Mouse (Mus musculus): ENCODE data around the gene Vps11.
"Not testable (repeated sequence)": the region's sequence is repeated elsewhere in the genome, so short reads cannot be mapped to it uniquely, and the experiment has no call there.

Vps11 gene

GRCm38 (mm10) chr9:44313476-44314256, 47.8 kb downstream of the Vps11 start:
- DNase-seq: peak; percentile 64 to 78

DNA sequence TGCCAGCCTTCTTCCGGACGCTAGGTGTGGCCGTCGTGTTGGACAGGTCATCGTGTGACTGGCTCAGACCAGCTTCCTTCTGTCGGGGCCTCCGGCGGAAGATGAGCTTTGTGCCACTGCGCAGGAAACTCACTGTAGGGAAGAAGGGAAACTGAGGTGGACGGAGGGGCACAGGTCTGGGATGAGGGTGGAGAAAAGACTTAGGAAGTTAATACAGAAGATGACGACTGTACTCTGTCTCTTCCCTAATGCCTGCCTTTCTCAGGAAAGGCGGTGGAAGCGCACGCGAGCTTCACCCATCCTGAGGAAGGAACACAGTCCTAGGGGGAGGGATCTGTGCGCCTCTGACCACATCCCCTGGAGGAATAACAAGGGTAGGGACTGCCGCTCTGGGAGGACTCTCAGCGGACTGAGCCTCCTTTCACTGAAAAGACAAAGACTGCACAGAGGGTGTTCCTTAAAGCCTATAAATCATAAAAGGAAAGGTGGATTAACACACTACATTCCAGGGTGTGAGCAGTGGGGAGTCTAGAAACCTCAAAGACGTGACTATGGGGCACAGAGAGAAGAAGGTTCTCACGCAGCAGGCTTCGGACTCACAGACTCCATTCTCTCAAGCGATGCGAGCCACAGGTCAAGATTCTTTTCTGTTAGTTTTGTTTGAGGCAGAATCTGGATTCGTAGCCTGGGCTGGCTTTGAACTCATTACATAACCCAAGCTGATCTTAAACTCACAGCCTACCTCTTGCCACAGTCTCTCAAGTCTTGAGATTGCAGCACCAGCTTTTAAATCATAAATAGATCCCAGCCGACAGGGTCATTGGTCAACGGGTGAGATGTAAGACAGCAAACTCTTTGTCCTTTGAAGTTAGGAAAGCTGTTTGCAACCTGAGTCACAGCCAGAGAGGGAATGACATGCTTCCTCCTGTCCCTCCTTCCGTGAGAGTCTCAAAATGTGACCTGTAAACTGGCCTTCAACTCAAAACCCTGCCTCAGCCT, 50.0 kb downstream of the Vps11 start:
- DNase-seq: no peak

GRCm38 (mm10) chr9:44310750-44311135, 50.7 kb downstream of the Vps11 start:
- no peak for DNase-seq

- DNase-seq: no peak
Observed at GRCm38 (mm10) chr9:44309756-44310155, 51.7 kb downstream of the Vps11 start.

DNA sequence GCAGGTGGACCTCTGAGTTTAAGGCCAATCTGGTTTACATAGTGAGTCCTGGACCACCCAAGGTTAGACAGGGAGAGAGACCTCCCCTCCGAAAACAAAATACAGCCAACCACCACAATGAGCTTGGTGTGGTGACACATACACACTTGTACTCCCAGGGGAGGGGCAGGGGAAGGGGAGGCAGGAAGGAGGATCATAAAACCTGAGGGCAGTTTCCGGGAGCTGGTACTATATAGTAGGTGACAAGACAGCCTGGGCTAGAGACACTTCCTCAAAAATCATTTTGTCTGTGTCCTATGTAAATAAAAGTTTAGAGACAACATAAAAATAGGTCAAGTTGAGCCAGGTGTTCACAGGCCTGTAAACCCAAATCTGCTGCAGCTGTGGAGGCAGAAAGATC, 54.2 kb downstream of the Vps11 start:
- DNase-seq: no peak

- no peak for DNase-seq
Observed at GRCm38 (mm10) chr9:44306532-44306931, 54.9 kb downstream of the Vps11 start.

DNA sequence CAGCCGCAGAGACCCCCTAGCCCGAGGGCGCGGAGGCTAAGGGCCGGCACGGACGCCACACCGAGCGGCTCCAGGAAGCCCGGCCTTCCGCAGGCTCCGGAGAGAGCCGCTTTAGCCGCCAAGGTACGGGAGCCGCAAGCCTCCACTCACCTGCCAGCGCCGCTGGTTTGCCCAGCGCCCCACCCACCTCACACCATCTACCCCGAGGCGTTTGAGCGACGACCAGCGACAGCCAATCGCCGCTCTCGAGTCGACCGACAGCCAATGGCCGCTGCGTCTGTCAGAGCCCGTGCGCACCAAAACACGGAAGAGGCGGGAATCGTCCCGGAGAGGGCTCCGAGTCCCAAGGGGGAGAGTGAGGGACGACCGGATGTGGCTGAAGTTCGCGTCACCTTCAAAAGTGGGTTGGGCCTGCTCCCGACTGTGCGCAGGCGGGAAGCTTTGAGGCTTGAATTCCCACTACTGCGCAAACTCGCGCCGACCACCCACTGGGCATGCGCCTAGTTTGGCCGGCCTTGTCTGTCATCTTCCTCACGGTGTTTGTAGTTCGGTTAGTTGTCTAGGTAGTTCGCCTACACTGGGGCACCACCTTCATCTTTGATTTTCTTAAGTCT, 55.9 kb downstream of the Vps11 start, which contains the start of gene Hinfp:
Hinfp (minus strand) TSS at position 206 of the 614 bp plus-strand sequence.
- DNase-seq: peak; percentile 95 to 97

GRCm38 (mm10) chr9:44300001-44300400, 61.5 kb downstream of the Vps11 start:
- not testable (repeated sequence) for DNase-seq
